Mouse (Mus musculus) thymus, adult 2 months (tissue): ENCODE measurements around the gene Mgll. TPM values are rescaled to one million over a fixed set of nuclear protein-coding genes. Genes with fewer than 3 reads are reported as not detected.

Experiments used
- DNase-seq: peaks from one replicate; pipeline ENCODE4 v3.0.0; 2021
- H3K27ac ChIP-seq: fragments of 200-500 bp; 2 replicates; pipeline ENCODE4 v1.5.1; 2012; ENCODE audit warnings: low read length, control low read depth; ENCODE audit not compliant: control insufficient read depth, insufficient read depth
- H3K27me3 ChIP-seq: fragments of 200-500 bp; 2 replicates; pipeline ENCODE4 v1.6.1; 2012; ENCODE audit warnings: mild to moderate bottlenecking, low read length, moderate library complexity, mixed read lengths; ENCODE audit not compliant: control insufficient read depth, insufficient read depth
- H3K36me3 ChIP-seq: fragments of 200-500 bp; 2 replicates; pipeline ENCODE4 v1.6.1; 2012; ENCODE audit warnings: mild to moderate bottlenecking, low read length, moderate library complexity; ENCODE audit not compliant: control insufficient read depth, insufficient read depth
- H3K4me1 ChIP-seq: fragments of 200-500 bp; replicated peaks from 2 replicates; pipeline ENCODE4 v1.6.1; 2012; ENCODE audit warnings: low read length; ENCODE audit not compliant: control insufficient read depth, insufficient read depth
- H3K4me3 ChIP-seq: fragments of 200-500 bp; 2 replicates; pipeline ENCODE4 v1.5.1; 2012; ENCODE audit warnings: mild to moderate bottlenecking, low read length, control low read depth, moderate library complexity; ENCODE audit not compliant: control insufficient read depth, insufficient read depth
- CTCF ChIP-seq: fragments of 200-500 bp; IDR thresholded peaks from 2 replicates; pipeline ENCODE4 v1.5.1; 2012; ENCODE audit warnings: mild to moderate bottlenecking, control low read depth, low read length, moderate library complexity, borderline replicate concordance; ENCODE audit not compliant: control insufficient read depth, poor library complexity, insufficient read depth; ENCODE audit errors: extremely low read depth
- POLR2A ChIP-seq: fragments of 200-500 bp; IDR thresholded peaks from 2 replicates; pipeline ENCODE4 v1.6.1; 2012; ENCODE audit warnings: mild to moderate bottlenecking, low read length, control low read depth, moderate library complexity; ENCODE audit not compliant: control insufficient read depth, poor library complexity, insufficient read depth; ENCODE audit errors: extremely low read depth
- WGBS: fragments of 180-500 bp; shearing (Covaris S2); methylation state at CpG from one replicate; pipeline ENCODE4 v1.1.7; 2018; 5-methylcytosine and 5-hydroxymethylcytosine counted together
- polyA plus RNA-seq: library from polyadenylated mRNA; depleted of rRNA; stranded (reverse); fragments of >200 nt; gene quantifications from 2 replicates; pipeline ENCODE4 v1.2.3, GENCODE M21; 2012

Gene Mgll
- polyA plus RNA-seq, 1 experiment: 60.3 TPM

DNA sequence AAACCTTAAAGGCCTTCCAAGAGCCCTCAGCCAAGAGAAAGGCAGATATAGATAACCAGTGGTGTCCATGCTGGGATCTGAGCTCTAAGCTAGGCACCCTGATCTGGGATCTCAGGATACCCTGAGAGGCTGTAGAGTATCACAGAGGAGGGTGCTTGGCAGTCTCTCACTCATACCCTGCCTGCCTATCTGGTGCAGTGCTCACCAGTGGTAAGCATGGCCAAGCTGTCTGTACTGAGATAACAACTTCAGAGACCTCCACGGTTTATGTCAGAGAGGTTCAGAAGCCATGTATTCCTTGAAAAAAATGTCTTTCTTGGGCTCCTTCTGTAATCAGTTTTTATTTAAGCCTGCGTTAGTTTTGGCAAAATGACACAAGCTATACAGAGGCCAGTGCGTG is 16.8 kb downstream of the Mgll start:
- Histone ChIP-seq H3K4me3 (no peak overlapping the region), H3K27me3 (no peaks in the 10 kb centered on the region), H3K4me1 (no peaks in the 10 kb centered on the region), H3K36me3 (no peaks in the 10 kb centered on the region), H3K27ac (no peak overlapping the region)
- 89% methylated on average over 3 of the region's 3 CpGs for WGBS
- no peak for TF ChIP-seq CTCF
- no peak for DNase-seq

DNA sequence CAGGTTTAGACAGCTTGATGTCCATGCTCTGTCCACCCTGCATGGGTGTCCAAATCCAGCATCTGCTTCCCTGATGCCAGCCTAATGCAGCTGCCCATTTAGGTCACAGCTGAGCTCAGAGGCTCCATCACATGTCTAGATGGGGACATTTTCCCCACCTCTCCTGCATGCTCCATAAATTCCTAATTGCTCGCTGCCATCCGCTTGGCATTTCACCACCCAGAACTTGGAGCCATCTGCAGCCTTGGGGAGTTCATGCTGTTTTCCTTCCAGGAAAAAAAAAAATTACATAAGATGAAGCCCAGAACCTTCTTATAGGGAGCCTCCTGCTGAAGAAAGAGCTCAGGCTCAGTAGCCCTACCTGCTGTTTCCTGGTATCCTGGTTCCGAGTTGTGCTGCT is 17.6 kb downstream of the Mgll start:
- Histone ChIP-seq H3K27me3 (no peaks in the 10 kb centered on the region), H3K36me3 (no peaks in the 10 kb centered on the region), H3K4me3 (no peak overlapping the region), H3K4me1 (no peaks in the 10 kb centered on the region), H3K27ac (no peak overlapping the region)
- no peak for TF ChIP-seq POLR2A
- no peak for TF ChIP-seq CTCF
- WGBS: 83% methylated on average over 3 of the region's 3 CpGs
- no peak for DNase-seq

DNA sequence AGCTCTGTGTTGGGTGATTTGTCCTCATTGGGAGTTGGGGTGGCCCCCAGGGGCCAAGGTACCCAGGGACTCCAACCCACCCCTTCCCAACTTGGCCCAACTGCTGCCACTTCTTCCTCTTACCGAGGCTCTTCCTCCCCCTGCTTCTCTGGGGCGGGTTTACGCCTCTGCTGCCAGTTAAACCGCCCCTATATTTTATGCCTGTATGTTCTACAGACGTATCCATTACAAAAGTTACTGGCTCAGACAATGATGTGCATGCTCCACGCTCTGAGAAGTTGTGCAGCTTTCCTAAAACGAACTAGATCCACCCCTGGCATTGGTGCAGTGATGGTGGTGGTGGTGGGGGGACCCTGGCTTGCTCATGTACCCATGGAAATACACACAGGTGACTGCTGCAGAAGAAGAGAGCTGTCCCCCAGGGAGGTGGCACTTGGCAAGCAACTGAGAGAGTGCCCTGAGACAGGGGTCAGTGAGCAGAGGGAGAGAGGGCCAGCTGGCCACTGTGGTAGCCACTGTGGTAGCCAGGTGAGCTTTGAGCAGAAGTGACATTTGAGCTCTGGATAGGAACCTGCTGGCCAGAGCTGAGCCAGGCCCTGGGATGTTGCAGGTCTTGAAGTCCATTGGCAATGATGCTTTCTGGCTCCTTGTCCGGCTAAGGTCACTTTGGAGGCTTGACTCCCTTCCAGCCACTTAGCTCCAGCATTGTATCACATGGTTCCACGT is 18.2 kb downstream of the Mgll start:
- no peaks in the 10 kb centered on the region for H3K27me3 ChIP-seq
- no peak overlapping the region for H3K27ac ChIP-seq
- TF ChIP-seq POLR2A (no peak), CTCF (no peak)
- H3K4me3 ChIP-seq: no peak overlapping the region
- no peaks in the 10 kb centered on the region for H3K4me1 ChIP-seq
- WGBS: 45% methylated on average over 9 of the region's 9 CpGs
- no peaks in the 10 kb centered on the region for H3K36me3 ChIP-seq
- DNase-seq: no peak

DNA sequence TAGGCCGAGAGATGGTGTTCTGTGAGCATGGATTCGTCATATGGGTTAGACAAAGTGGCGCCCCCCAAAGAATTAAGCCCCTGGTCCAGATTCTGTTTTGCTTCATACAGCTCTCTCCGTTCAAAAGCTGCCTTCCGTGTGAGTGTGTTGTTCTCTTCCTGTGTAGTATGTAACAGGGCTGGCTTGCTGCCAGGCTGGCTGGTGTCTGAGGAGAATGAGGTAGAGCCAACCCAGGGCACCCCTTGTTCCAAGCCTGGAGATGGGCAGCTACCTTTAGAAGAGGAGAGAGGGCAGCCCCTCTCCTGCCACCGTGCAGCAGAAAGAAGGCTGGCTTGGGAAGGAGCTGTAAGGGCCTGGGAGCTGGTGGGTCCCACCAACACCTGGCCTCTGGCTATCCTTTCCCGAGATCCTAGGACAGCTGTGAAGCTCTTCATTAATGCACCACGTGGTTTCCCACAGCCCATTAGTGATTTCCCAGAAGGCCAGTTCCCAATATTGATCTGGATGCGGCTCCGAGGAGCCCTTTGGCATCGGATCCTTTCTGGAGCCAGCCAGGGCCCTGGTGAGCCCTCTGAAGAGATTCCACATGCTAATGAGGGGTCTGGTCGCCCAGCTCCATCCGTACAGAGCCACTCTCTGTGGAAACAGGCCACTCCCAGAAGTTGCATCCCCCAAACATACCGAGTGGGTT is 19.5 kb downstream of the Mgll start:
- no peaks in the 10 kb centered on the region for H3K36me3 ChIP-seq
- no peaks in the 10 kb centered on the region for H3K27me3 ChIP-seq
- DNase-seq: no peak
- H3K4me3 ChIP-seq: no peak overlapping the region
- TF ChIP-seq POLR2A: no peak
- no peak for TF ChIP-seq CTCF
- WGBS: 71% methylated on average over 14 of the region's 14 CpGs
- no peaks in the 10 kb centered on the region for H3K4me1 ChIP-seq
- H3K27ac ChIP-seq: no peak overlapping the region

DNA sequence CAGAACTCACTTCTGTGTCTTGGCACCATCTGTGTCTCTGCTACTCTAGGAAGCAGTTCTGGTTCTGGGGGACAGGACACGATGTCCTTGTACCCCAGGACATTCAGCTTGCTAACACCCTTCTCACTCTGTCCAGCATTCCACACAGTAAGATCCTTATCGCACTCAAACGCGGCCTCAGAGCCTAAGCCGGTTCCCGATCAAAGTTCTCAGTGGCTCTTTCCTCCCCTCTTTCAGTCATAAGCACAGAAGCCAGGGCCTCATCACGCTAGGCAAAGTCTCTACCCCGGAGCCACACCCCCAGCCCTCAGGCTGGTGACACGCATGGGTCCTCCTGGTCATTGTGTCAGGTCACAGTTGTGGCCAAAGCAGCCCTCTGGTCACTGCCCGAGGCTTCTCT is 20.8 kb downstream of the Mgll start:
- Histone ChIP-seq H3K4me1 (no peaks in the 10 kb centered on the region), H3K4me3 (no peak overlapping the region), H3K27me3 (no peaks in the 10 kb centered on the region), H3K27ac (no peak overlapping the region), H3K36me3 (no peaks in the 10 kb centered on the region)
- no peak for TF ChIP-seq POLR2A
- TF ChIP-seq CTCF: no peak
- DNase-seq: no peak
- 93% methylated on average over 10 of the region's 10 CpGs for WGBS

DNA sequence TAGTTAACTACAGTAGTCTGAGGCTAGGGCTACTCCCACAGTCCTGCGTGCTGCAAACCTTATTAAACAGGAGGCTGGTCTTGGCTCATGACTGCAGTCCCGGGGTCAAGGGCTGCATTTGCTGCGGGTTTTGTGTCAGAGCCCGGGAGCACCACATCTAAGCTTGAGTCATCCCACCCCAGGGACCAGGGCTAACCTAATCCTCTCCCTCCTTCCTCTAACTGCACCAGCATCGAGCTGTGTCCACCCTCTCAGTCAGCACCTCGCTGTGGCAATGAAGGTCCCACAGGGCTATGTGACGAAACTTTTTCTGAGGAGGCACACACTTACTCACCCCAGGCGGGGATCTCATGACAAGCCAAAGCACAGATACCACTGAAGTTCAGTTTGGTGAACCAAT is 22.1 kb downstream of the Mgll start:
- no peak for TF ChIP-seq CTCF
- TF ChIP-seq POLR2A: no peak
- no peak overlapping the region for H3K27ac ChIP-seq
- H3K4me3 ChIP-seq: no peak overlapping the region
- 93% methylated on average over 8 of the region's 8 CpGs for WGBS
- no peaks in the 10 kb centered on the region for H3K4me1 ChIP-seq
- H3K36me3 ChIP-seq: no peaks in the 10 kb centered on the region
- DNase-seq: no peak
- no peaks in the 10 kb centered on the region for H3K27me3 ChIP-seq
